Mouse (Mus musculus) MEL (cell line): ENCODE measurements around the gene Pakap. TPM values are rescaled to one million over a fixed set of nuclear protein-coding genes. Genes with fewer than 3 reads are reported as not detected.

Source experiments
- DNase-seq: peaks from one replicate; pipeline ENCODE4 v3.0.0; 2011; ENCODE audit warnings: low read depth, low spot score
- H3K27ac ChIP-seq: 2 replicates; pipeline ENCODE4 v1.5.1; 2012; ENCODE audit warnings: low read depth, mild to moderate bottlenecking, control low read depth, low read length, moderate library complexity; ENCODE audit not compliant: control insufficient read depth
- H3K27me3 ChIP-seq, 2 experiments: fragments of 150-350 bp in 1 of 2; sonication (generic) in 1 of 2; 2 replicates each; pipeline ENCODE4 v1.6.1; 2012; ENCODE audit warnings: low read length in 2 of 2, mild to moderate bottlenecking in 2 of 2, improper control_type of control experiment in 1 of 2, moderate library complexity in 1 of 2; ENCODE audit not compliant: insufficient read depth in 2 of 2, control insufficient read depth in 1 of 2
- H3K36me3 ChIP-seq, 2 experiments: 2 replicates each; pipeline ENCODE4 v1.6.1; 2012 to 2014; ENCODE audit warnings: low read length in 2 of 2, improper control_type of control experiment in 1 of 2, inconsistent platforms in 1 of 2, mild to moderate bottlenecking in 1 of 2; ENCODE audit not compliant: insufficient read depth in 2 of 2, control insufficient read depth in 1 of 2
- H3K4me1 ChIP-seq, 2 experiments: fragments of 150-350 bp in 1 of 2; sonication (generic) in 1 of 2; 2 replicates each; pipeline ENCODE4 v1.6.1; 2012; ENCODE audit warnings: low read length in 2 of 2, improper control_type of control experiment in 1 of 2, mild to moderate bottlenecking in 1 of 2; ENCODE audit not compliant: insufficient read depth in 2 of 2, control insufficient read depth in 1 of 2
- H3K4me3 ChIP-seq, 2 experiments: fragments of 150-350 bp in 1 of 2; sonication (generic) in 1 of 2; 2 replicates each; pipeline ENCODE4 v1.5.1; 2012; ENCODE audit warnings: low read depth in 2 of 2, low read length in 2 of 2, mild to moderate bottlenecking in 2 of 2, moderate library complexity in 2 of 2, control low read depth in 1 of 2, improper control_type of control experiment in 1 of 2; ENCODE audit not compliant: control insufficient read depth in 1 of 2, insufficient read depth in 1 of 2
- H3K79me2 ChIP-seq: 2 replicates; pipeline ENCODE4 v1.6.1; 2012; ENCODE audit warnings: mild to moderate bottlenecking, low read length, moderate library complexity; ENCODE audit not compliant: control insufficient read depth, poor library complexity, insufficient read depth
- H3K9ac ChIP-seq: 2 replicates; pipeline ENCODE4 v1.6.1; 2012; ENCODE audit warnings: low read depth, mild to moderate bottlenecking, control low read depth, low read length, moderate library complexity; ENCODE audit not compliant: control insufficient read depth, poor library complexity, severe bottlenecking
- H3K9me3 ChIP-seq: fragments of 150-350 bp; sonication (generic); replicated peaks from 2 replicates; pipeline ENCODE4 v1.6.1; 2012; ENCODE audit warnings: mild to moderate bottlenecking, low read length, improper control_type of control experiment, moderate library complexity; ENCODE audit not compliant: insufficient read depth
- CTCF ChIP-seq, 3 experiments: IDR thresholded peaks in 2 of 3; conservative IDR thresholded peaks in 1 of 3; 2 replicates each; pipeline ENCODE4 v1.5.1; 2011 to 2012; ENCODE audit warnings: low read length in 3 of 3, low read depth in 2 of 3, mild to moderate bottlenecking in 2 of 3, improper control_type of control experiment in 1 of 3, inconsistent platforms in 1 of 3, mixed read lengths in 1 of 3, moderate library complexity in 1 of 3; ENCODE audit not compliant: control insufficient read depth in 1 of 3, insufficient read depth in 1 of 3, poor library complexity in 1 of 3, severe bottlenecking in 1 of 3
- E2F4 ChIP-seq: IDR thresholded peaks from 2 replicates; pipeline ENCODE4 v1.6.1; 2011; ENCODE audit warnings: low read depth, low read length, improper control_type of control experiment, borderline replicate concordance
- EP300 ChIP-seq, 2 experiments: IDR thresholded peaks; 2 replicates each; pipeline ENCODE4 v1.6.1; 2011; ENCODE audit warnings: improper control_type of control experiment in 2 of 2, low read length in 2 of 2, low read depth in 1 of 2, mild to moderate bottlenecking in 1 of 2
- GABPA ChIP-seq: IDR thresholded peaks from 2 replicates; pipeline ENCODE4 v1.6.1; 2012; ENCODE audit warnings: low read depth, mild to moderate bottlenecking, inconsistent platforms, low read length, improper control_type of control experiment, moderate library complexity
- JUND ChIP-seq: IDR thresholded peaks from 2 replicates; pipeline ENCODE4 v1.6.1; 2011; ENCODE audit warnings: low read depth, mild to moderate bottlenecking, improper control_type of control experiment, low read length
- KAT2A ChIP-seq: conservative IDR thresholded peaks from 2 replicates; pipeline ENCODE4 v1.6.1; 2012; ENCODE audit warnings: low read depth, low read length, improper control_type of control experiment, inconsistent platforms
- MAX ChIP-seq: IDR thresholded peaks from 2 replicates; pipeline ENCODE4 v1.6.1; 2011; ENCODE audit warnings: low read length, improper control_type of control experiment
- MAZ ChIP-seq: IDR thresholded peaks from 2 replicates; pipeline ENCODE4 v1.6.1; 2012; ENCODE audit warnings: low read depth, mild to moderate bottlenecking, inconsistent platforms, low read length, improper control_type of control experiment
- MXI1 ChIP-seq: IDR thresholded peaks from 2 replicates; pipeline ENCODE4 v1.6.1; 2011; ENCODE audit warnings: mild to moderate bottlenecking, low read depth, low read length, improper control_type of control experiment
- NELFE ChIP-seq: IDR thresholded peaks from 2 replicates; pipeline ENCODE4 v1.6.1; 2011; ENCODE audit warnings: low read depth, low read length, improper control_type of control experiment
- NRF1 ChIP-seq: IDR thresholded peaks from 2 replicates; pipeline ENCODE4 v1.6.1; 2014; ENCODE audit warnings: low read depth, mild to moderate bottlenecking, inconsistent platforms, low read length, improper control_type of control experiment, moderate library complexity; ENCODE audit not compliant: poor library complexity, insufficient read depth, severe bottlenecking
- POLR2AphosphoS5 ChIP-seq: IDR thresholded peaks from 2 replicates; pipeline ENCODE4 v1.6.1; 2012; ENCODE audit warnings: low read depth, borderline replicate concordance, mild to moderate bottlenecking, inconsistent platforms, low read length, moderate library complexity, mixed read lengths
- SIN3A ChIP-seq: IDR thresholded peaks from 2 replicates; pipeline ENCODE4 v1.6.1; 2012; ENCODE audit warnings: low read length, improper control_type of control experiment, inconsistent platforms
- SMC3 ChIP-seq: IDR thresholded peaks from 2 replicates; pipeline ENCODE4 v1.6.1; 2011; ENCODE audit warnings: low read depth, low read length, improper control_type of control experiment
- TCF12 ChIP-seq: IDR thresholded peaks from 2 replicates; pipeline ENCODE4 v1.6.1; 2014; ENCODE audit warnings: low read depth, mild to moderate bottlenecking, inconsistent platforms, low read length, improper control_type of control experiment, moderate library complexity
- ZC3H11A ChIP-seq: IDR thresholded peaks from 2 replicates; pipeline ENCODE4 v1.6.1; 2012; ENCODE audit warnings: low read depth, mild to moderate bottlenecking, inconsistent platforms, low read length, improper control_type of control experiment
- ZNF384 ChIP-seq: IDR thresholded peaks from 2 replicates; pipeline ENCODE4 v1.6.1; 2012; ENCODE audit warnings: low read depth, mild to moderate bottlenecking, inconsistent platforms, low read length, improper control_type of control experiment
- polyA plus RNA-seq, 2 experiments: library from polyadenylated mRNA; stranded (reverse) in 1 of 2; unstranded in 1 of 2; fragments of >175 nt in 1 of 2; fragments of >200 nt in 1 of 2; gene quantifications; 2 replicates each; pipeline versions ENCODE4 v1.2.1 to v1.2.4; 2012; ENCODE audit warnings: low replicate concordance in 2 of 2, low read depth in 1 of 2; ENCODE audit not compliant: insufficient read length in 2 of 2, insufficient read depth in 1 of 2, missing spikeins in 1 of 2
- total RNA-seq: library from RNA; depleted of rRNA; stranded (reverse); fragments of 300-350 nt; gene quantifications from 2 replicates; pipeline ENCODE4 v1.2.3, GENCODE M21; 2012

The Pakap gene
- total and polyA plus RNA-seq, 3 experiments: not detected

GRCm38 (mm10) chr4:57716735-57717134, 148.8 kb downstream of the Pakap start:
- H3K9me3 ChIP-seq: no peaks in the 10 kb centered on the region
- DNase-seq: no peak
- no peaks in the 10 kb centered on the region for H3K79me2 ChIP-seq
- TF ChIP-seq SMC3: no peak
- no peak for TF ChIP-seq MAX
- TF ChIP-seq TCF12: no peak
- no peak for TF ChIP-seq MXI1
- TF ChIP-seq ZNF384: no peak
- no peak for TF ChIP-seq POLR2AphosphoS5
- no peak for TF ChIP-seq KAT2A
- TF ChIP-seq E2F4: no peak
- TF ChIP-seq GABPA: no peak
- TF ChIP-seq MAZ: no peak
- TF ChIP-seq NELFE: no peak
- TF ChIP-seq JUND: no peak
- no peak for TF ChIP-seq NRF1
- TF ChIP-seq SIN3A: no peak
- TF ChIP-seq ZC3H11A: no peak
- no peaks in the 10 kb centered on the region for H3K36me3 ChIP-seq
- H3K9ac ChIP-seq: no peak overlapping the region
- no peak overlapping the region for H3K4me3 ChIP-seq
- no peaks in the 10 kb centered on the region for H3K4me1 ChIP-seq
- no peak overlapping the region for H3K27ac ChIP-seq
- H3K27me3 ChIP-seq: no peaks in the 10 kb centered on the region; a peak in 1 of 4 replicates

GRCm38 (mm10) chr4:57717354-57717753, 149.4 kb downstream of the Pakap start, which contains the start of gene Akap2:
Gene Akap2 (plus strand): TSS chr4:57717657.
- no peaks in the 10 kb centered on the region for H3K9me3 ChIP-seq
- no peaks in the 10 kb centered on the region for H3K79me2 ChIP-seq
- no peaks in the 10 kb centered on the region for H3K36me3 ChIP-seq
- no peaks in the 10 kb centered on the region for H3K4me1 ChIP-seq
- no peak within 1 kb of the TSS for H3K4me3 ChIP-seq
- DNase-seq: no peak
- no peak within 1 kb of the TSS for H3K9ac ChIP-seq
- H3K27ac ChIP-seq: no peak within 1 kb of the TSS
- no peaks in the 10 kb centered on the region; a peak in 1 of 4 replicates for H3K27me3 ChIP-seq
- TF ChIP-seq EP300 (IDR thresholded peaks at IDR 0.05; ENCODE audit: low read depth in 1 of 2, low read length in 2 of 2): no peak

- DNase-seq: no peak
- H3K4me1 ChIP-seq: no peaks in the 10 kb centered on the region
- H3K79me2 ChIP-seq: no peaks in the 10 kb centered on the region
- H3K9ac ChIP-seq: no peak overlapping the region
- no peak overlapping the region for H3K4me3 ChIP-seq
- H3K36me3 ChIP-seq: no peaks in the 10 kb centered on the region
- H3K27ac ChIP-seq: no peak overlapping the region
- no peaks in the 10 kb centered on the region for H3K27me3 ChIP-seq
- H3K9me3 ChIP-seq: no peaks in the 10 kb centered on the region
- TF ChIP-seq CTCF (IDR thresholded peaks at IDR 0.05 in 2 of 3, conservative IDR thresholded peaks at IDR 0.05 in 1 of 3; ENCODE audit: control insufficient read depth in 1 of 3, insufficient read depth in 1 of 3, low read depth in 2 of 3, low read length in 3 of 3, poor library complexity in 1 of 3, severe bottlenecking in 1 of 3) (peak in 2 of 3 experiments; percentile 13 to 41; a peak in 4 of 6 replicates), E2F4 (no peak)
These were observed 151.4 kb downstream of the Pakap start for GRCm38 (mm10) chr4:57719370-57719769.
